Mouse (Mus musculus) embryo, embryonic 10 days (tissue): ENCODE measurements at regions not wholly inside any gene's neighbourhood (a gene's known extent, or its start where the extent isn't known, plus 50 kb on each side); places are given as distances from the start of the nearest gene placed in this dataset.

Source experiments
- DNase-seq: peaks from one replicate; pipeline ENCODE4 v3.0.0-alpha.2; 2015; ENCODE audit warnings: low spot score

DNA sequence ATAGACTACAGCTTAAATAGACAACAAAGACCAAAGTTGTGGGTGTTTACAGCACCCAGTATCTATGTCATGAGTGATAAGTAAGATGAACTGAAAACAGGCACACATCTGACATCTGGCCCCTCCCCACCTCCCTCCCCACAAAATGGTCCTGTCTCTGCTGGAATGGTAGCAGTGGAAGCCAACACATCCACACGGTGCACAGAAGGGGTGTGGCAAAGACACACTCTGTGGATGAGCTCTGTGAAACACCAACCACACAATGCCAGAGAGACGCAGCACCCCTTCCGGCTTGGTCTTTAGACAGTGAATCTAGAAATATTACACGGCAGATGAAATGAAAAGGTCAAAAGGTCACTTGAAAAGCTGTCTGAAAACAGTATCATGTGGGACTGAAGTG, 85.6 kb downstream of the Fgf18 start:
- DNase-seq = no peak

DNA sequence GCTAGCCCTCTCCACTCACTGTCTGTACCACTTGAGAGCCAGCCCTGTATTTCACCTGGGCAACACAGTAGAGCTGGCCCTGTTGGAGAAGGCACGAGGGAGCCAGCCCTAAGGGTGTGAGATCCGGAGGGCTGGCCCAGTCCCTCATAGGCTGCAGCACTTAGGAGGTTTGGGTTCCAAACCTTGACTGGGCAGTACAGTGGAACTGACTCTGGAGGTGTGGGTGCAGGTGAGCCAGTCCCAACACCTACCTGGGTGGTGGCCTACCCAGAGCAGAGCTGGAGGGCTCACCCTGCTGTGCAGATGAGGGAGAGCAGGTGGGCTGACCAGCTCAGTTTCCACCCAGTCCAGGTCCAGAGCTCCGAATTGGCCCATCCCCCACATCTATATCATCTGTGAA, 86.8 kb downstream of the Fgf18 start:
- no peak for DNase-seq

DNA sequence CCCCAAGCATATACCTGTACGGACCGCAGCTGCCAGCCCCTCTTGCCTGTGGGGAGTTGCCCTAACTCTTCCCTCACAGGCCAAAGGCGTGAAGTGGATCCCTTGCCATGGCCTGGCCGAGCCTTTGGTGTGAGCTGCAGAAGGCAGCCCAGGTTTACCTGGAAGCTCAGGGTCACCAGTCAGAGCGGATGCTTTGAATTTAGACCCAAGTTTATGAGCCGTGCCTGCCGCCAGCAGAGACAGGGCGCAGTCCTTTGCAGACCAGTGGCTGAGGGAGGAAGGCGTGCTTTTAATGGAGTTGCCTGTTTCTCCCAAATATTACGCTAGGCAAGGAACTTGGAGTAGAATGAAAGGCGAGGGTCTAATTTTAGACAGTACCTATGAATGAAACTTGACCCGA, 97.0 kb downstream of the Fgf18 start:
- DNase-seq = no peak

DNA sequence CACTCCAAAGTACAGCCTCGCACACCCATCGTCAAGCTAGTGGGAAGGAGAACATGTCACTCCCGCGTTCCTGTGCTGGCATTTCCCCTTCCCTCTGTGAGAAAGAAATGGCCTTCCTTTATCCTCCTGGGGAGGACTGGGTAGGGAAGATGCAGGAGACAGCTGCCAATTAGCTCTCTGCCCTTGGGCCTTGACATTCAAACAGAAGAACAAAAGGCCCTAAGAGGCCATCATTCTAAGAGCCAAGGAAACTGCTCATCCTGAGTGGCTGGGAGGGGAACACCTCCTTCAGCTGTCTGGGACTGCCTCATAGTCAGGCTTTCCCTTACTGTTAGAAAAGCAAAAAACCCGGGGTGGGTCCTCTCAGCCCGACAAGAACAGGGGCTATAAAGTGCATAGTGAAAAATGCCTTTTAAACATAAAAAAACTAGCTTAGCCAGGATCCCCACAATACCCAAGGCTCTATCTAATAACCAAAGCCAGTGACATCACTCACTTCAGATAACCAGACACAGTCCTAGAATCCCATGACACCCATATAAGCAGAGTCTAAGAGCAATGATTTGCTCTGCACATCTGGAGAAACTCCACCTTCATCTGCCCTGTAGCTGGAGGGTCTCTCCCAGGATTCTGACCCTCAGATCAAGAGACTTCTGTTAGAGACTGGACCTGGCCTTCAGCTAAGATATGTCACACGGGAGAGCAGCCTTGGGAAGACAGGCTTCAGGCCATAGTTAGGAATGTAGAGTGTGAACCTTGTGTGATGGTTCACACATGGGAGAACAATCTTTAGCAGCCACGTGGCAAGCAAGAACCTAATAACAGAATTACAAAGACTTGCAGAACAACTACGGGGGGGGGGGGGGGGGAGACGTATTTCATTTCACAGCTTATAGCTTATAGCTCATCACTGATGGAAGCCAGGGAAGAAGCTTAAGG, 107.1 kb downstream of the Fgf18 start:
- no peak for DNase-seq

DNA sequence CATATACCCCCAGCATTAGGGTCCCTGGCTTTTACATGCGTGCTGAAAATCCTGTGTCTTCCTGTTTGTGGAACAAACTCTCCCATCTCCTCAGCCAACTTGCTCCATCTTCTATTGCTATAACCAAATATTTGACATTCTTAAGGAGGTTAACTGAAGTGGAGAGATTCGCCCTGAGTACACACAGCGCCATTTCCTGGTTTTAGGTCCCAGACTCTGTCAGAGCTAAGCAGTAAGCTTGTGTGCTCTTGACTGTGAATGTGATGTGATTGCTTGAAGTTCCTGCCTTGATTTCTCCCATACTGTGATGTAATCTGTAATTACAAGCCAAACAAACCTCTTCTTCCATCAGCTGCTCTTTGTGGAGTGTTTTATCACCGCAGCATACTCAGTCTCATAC, 110.8 kb downstream of the Fgf18 start:
- DNase-seq = no peak

DNA sequence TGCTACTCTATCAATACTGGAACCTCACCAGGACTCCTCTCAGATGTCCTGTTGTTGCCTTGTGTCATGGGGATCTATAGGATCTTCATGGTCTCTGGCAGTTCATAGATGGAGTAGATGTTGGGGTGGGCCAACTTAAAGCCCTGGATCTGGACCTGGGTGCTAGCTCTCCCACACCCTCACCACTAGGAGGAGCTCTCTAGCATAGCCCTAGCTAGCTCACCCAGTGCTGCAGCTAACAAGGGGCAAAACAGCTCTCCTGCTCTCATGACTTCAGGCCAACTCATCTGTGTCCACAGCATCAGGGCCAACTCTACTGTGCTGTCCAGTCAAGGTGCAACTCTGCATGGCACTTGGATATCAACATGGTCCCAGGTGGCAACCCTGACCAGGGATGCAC, 118.3 kb downstream of the Fgf18 start:
- peak; percentile 51 for DNase-seq

DNA sequence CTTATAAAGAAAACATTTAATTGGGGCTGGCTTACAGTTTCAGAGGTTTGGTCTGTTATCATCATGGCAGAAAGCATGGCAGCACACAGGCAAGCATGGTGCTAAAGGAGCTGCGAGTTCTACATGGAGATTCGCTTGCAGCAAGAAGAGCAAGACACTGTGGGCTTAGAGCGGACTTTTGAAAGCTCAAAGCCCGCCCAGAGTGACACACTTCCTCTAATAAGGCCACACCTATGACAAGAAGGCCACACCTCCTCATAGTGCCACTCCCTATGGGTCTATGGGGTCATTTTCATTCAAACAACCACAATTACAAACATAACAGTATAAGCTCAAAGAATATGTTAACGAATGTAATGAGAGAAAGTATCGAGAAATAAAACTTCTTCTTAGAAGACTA, 120.1 kb downstream of the Fgf18 start:
- no peak for DNase-seq

DNA sequence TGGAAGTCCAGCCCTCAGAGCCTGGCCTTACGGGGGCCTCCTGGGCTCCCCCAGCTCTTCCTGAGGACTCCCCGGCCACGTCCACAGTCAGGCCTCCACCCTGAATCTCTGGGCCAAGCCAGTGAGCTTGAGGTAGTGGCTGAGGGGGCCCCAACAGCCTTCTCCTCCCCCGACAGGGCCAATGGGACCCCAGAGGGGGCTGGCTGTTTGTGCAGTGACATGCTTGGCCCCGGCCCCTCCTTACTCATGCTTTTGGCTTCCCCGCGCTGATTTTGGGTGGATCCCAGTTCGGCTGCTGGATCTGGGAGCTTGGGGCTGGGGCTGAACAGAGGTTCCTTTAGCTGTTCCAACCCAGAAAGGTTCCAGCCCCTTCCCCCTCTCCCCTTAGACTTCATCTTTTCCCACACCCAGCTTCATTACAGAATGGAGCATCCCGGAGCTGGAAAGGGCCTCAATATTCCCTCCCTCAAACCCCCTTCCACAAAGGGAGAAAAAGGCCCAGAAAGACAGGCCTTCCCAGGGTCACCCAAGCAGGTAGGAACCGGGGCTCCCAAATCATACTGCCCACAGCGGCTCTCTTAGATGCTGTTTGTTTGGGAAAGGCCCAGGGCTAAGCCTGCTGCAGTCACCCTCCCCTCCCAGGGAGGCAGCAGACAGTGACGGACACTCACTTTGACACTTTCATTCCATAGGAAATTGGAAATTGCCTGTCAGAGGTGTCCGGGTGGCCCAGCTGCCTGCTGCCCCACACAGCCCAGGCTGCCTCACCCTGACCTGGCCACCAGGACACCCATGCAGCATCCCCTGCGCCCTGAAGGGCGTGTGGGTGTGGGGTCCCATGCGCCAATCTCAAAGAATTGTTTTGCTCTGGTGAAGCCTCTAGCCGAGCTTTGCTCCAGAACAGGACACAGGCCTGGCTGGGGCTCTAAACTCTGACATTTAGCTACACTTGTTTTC, 133.7 kb downstream of the Fgf18 start:
- DNase-seq = no peak

DNA sequence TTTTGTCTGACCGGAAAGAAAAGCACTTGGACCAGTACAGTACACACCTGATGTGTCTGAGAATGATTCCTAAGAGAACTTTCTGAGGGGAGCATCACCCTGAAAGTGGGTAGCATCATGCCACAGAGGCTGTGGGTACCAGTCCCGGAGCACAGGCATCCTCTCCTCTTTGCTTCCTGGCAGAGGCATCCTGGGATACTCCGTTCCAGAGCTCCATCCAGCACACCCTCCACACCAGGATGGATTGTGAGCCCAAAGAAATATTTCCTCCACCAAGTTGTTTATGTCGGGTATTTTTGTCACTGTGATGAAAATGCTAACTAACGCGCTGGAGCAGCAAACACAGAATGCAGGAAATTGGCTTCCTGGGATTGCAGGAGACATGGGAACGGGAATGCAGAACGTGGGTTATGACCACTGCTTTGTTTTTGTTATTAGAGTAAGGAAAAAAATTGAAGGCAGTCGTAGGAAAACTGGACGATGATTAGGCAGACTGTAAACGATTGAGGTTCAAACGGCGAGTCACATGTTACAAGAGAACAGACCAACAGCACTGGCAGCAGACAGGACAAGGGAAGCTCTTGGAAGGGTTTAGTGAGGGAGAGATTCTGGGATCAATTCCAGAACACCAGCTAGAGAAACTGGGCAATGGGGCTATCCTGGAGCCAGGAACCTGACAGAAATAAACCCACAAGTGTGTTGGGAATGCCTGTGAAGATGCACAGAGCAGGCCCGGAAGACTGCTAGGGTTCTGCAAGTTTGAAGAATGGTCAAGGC, 134.6 kb downstream of the Fgf18 start:
- no peak for DNase-seq

DNA sequence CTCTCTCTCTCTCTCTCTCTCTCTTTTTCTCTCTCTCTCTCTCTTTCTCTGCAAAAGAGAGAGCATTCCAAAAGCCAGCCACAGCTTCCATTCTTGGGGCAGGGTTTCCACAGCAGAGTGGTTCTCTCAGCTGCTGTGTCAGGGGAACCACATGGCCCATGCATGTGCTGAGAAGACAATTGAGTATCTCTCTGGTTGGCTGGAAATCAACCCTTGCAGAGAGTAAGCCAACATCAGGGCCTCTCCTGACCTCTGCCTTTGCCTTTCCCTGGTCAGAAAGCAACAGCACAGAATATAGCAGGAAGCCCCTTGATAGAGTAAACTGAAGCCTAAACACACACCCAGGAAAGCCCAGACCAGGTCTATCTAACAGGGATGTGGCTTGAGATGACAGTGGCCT, 138.6 kb downstream of the Fgf18 start:
- DNase-seq = no peak

DNA sequence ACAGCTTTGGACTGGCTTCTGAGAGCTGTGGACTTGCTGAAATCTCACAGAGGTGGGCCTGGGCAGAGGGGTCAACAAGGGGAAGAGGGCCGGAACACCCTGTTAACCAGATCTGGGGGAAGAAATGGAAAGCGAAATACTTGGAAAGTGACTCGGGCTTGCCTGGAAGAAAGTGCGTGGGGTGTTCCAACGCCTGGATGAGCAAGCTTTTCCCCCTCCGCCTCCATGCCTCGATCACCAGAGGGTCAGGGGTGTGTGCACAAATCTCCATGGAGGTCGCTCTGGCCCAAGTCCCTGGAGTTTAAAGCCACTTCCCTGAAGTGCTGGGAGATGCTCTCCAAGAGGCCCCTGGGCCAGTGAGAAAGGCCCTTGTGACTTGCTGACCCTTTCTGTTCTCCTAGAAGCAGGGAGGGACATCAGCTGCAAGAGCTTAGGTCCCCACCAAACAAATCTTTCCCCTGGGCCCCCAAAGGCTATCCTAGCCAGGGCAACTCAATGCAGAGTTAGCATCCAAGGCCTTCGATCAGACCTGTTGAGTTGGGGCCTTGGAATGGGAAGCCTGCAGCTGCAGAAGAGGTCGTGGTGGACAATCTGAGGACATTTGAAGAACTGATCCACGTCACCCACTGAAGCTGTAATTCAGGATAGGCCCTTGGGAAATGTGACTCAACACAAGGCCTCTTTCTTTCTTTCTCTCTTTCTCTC, 139.2 kb downstream of the Fgf18 start:
- no peak for DNase-seq

DNA sequence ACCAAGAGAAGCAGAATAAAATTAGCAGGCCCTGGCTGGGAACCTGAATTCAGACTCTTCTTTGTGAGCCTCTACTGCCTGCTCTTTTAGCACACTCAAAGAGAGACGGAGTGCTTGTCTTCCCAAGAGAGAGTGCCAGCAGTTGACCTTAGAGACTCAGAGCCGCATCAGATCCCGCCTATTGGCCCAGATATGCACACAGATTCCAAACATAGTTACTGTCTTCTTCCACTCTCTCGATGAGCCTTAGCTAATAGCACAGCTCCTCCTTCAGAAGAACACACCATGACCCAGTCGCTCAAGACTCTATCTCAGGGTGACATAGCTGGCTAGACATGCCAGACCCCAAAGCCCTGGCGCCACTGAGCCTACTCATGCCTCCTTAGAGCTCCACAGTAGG, 139.8 kb downstream of the Fgf18 start:
- no peak for DNase-seq

DNA sequence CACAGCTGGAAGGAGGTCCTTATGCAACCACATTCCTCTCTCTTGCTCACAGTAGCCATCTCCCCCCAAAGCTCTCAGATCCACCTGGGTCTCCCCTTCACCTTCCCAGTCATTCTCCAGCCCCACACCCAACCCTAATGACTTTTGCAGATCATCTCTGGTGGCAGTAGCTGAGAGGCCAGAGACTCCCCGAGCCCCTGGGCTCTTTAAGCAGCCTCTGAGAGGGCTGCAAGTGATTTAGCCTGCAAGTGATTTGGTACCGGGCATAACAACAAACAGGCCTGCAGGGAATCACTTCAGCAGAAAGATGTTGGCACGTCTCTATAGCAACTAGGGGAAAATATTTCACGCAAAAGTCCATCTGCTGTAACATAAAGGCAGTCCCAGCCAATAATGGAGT, 142.0 kb downstream of the Fgf18 start:
- no peak for DNase-seq

DNA sequence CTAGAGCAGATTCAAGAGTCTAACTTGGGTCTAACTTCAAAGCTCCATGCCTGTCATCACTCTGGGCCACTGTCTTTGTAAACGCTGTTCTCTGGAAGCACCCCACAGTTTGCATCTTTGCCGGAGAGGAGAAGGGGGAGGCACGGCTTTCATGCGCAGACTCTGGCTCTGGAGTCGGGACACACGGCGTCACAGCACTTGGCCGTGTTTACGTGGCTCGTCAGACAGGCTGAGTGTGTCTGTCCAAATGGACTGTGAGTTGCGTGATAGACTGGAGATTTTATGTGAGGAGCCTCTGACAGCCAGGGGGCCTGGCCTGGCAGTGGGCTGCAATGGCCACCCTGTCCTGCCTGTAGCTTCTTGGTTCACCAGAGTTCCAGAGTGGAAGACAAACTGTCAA, 142.6 kb downstream of the Fgf18 start:
- no peak for DNase-seq

DNA sequence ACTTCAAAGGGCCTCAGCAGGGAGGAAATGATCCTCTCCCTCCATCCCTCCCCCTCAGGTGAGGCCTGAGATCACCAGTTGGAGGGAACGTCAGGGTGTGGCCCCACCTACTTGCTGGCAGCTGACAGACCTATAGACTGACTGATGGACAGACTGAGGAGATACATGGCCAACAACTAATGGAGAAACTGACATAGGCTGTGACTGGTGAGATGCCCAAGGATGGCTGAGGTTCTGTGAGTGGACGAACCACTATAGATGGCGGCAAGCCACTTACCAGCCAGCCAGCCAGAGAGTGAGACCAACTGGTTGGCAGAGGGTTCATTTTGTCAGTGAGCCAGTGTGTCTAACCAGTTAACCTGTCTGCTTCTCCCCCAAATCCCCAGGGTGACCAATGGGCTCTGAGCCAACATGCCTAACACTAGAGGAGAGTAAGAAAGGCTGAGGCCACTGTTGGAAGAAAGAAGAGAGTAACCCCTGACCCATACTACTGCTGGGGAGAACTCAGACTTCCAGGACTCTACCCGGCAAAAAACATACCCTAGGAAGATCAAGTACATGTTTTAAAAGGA, 147.4 kb downstream of the Fgf18 start:
- DNase-seq = no peak

DNA sequence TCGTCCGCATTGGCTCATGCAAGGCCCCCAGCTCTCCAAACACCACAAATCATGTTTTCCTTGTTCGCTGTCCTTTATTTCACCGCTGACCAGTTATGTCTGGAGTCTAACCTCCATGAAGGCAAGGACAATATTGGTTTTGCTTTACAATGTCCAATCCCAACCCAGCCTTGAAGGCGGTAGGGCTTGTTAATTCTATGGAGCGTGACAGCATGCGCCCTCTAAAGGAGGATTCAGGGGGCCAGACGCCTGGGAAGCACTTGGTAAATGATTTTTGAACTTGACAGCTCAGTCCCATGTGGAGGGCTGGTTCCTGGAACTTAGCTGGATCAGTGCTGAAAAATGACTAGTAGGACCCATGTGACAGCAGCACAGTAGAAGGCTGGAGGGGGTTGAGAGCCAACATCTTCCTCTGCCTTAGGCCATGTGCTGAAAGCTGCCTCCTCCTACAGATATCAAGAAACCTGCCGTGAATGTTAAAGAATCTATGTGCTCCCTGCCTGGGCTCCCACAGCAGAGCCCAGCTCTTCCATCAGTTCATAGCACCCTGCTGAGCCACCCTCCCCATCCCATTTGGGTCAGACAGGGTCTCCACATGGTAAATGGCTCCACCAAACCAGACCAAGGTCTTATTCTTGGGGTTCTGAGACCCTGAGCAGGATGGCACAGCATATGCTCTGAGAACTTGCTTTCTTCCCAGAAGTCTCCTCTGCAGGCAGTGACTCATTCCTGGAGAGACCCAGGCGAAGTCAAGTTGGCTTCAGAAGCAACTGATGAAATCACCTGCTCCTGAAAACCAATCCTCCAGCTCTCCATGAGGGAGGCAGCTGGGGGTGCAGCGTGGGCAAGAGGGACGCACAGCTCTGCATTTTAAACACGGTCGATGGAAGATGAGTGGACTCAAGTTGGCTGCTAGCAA, 148.3 kb downstream of the Fgf18 start:
- no peak for DNase-seq

DNA sequence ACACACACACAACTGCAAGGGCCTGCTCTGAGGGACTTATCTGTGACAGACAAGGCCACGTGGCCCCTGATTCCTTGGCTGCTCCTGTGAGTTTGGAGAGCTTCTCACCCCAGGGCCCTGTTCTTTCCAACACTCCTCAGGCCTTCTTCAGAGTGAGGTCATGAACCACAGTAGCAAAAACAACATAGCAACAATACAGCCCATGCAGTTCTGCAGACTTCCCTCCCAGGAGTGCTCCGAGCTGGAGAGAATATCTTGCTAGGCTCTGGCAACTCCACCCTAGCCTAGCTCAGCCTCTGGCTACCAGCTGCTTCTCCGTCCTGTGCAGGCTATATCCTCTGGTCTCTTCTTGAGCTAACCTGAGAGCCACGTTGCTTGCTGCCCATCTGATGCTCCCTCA, 152.8 kb downstream of the Fgf18 start:
- no peak for DNase-seq

DNA sequence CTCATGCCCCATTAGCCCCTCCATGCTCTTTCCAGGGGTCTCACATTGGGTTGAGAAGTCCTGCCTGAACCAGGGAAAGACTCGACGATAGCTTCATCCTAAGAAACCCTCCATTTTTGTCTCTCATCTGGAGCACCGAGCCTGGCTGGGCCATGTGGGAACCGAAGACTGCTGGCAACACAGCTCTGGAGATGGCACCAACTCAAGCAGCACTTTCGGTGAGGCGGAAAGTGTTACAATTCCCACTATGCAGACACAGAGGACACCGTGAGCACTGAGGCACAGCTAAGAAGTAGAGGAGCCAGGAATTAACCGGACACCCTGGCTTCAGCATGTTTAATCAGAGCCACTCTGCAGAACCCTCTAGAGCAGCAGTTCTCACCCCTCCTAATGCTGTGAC, 153.8 kb downstream of the Fgf18 start:
- no peak for DNase-seq

DNA sequence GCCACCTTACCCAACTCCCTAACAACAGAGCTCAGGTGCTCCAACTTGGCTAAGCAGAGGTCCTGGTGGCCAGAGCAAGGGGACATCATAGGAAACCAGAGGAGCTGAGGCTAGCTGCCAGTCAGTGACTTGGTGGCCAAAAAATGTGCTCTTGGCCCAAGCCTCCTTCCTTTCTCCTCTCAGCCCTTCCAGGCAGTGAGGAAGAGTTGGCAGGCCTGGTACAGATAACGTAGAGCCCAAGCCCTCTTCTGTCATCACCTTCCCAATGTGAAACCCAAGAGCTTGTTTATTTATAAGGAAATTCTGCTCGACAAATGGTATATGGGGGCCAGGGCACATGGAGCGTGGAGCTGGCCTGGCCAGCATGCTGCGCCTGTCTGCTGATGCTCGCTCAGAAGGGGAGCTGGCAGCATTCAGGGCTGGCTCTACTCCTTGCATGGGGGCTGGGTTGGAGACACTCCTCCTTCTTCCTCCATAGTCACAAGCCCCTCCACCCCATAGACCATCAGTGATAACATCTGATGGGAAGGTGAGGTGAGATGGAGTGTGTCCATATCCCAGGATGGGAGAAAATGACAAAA, 156.1 kb downstream of the Fgf18 start:
- no peak for DNase-seq

DNA sequence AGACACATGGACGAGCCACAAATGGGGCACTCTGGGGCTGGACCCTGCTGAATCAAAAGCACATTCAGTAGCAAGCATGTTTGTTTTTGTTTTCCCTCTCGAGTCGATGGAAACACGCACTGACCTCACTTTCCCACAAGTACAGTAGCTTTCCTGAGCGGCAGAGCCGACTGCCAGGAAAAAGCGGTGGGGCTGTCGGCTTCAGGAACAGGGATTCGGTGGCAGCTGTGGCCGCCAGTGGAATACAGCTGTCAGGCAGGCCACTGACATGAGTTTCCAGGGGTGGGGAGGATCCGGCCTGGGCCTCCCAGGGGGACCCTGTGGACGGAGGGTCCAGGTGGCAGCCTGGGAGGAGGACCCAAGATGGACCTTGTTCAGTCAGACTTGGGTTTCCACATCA, 157.0 kb downstream of the Fgf18 start:
- DNase-seq = no peak
